Mouse (Mus musculus): ENCODE measurements around the gene Ehmt2. TPM values are rescaled to one million over a fixed set of nuclear protein-coding genes. Genes with fewer than 3 reads are reported as not detected.

Gene Ehmt2
- polyA plus RNA-seq (2015; fragmentation: Nextera tagmentation; extraction: Ambion mirVana), result 58.2 and 62.2 TPM in 2 replicates

DNA sequence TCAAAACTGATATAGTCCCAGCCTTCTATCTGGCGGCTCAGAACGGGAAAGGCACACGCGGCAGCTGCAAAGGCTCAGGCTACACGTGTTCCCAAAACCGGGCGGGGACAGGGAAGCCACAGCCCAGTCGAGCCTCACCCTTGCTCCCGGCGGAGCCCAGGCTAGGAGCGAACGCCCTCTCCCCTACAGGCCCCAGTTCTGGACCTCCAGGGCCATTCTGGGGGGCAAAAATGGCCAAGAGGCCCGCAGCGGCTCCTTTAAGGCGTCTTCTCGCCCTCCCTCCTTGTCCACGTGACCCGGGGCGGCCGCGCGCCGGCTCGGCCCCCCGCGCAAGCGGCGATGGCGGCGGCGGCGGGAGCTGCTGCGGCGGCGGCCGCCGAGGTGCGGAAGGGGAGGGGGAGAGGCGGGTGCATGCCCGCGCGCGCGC, at the start of gene Ehmt2, which contains the start of gene C2:
Gene Ehmt2 (plus strand): TSS at position 310 of the 427 bp plus-strand sequence.
Gene C2 (minus strand): TSS at position 106 of the 427 bp plus-strand sequence.
- under 1% methylated on average over 34 of the region's 44 CpGs for WGBS
- Histone ChIP-seq H3K27me3 (ENCODE audit: control insufficient read depth, insufficient read depth, low read depth, low read length) (no peaks in the 10 kb centered on the region), H3K9me3 (ENCODE audit: control insufficient read depth, low read length) (no peaks in the 10 kb centered on the region)

DNA sequence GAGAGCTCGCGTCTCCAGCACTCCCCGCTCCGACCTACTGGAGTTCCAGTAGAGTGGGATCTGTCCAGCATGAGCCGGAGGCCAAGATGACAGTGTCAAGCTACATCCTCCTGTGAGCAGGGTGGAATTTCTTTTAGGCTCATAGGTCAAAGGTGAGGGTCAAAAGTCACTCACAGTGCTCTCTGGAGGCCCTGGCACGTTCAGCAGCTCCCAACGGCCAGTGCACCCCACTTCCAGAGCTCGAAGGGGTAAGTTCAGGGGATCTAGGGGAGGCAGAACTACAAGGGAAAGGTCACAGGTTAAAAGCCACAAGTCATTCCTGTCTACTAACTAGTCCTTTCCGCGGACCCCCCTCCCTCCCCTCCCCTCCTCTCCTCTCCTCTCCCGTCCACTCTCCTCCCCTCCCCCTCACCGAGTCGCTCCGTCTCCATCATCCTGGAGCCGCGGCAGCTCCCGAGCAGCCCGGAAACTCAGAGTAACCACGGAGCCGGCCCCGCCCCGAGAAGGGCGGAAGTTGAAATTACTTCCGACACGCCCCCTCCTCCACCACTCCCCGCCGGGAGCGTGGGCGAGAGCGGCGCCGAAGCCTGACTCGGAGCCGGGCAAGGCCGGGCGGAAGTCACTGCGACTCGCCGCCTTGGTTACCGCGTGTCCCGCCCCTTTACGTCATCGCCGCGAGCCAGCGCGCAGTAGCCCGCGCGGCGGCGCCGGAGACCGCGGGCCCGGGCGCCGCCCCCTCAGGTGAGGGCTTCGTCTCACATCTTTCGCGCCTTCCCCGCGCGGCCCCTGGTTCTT, 48.4 kb upstream of the Ehmt2 start, which contains the start of the genes Skiv2l and Nelfe:
Gene Skiv2l (minus strand): TSS at position 489 of the 795 bp plus-strand sequence.
Gene Nelfe (plus strand): TSS at position 670 of the 795 bp plus-strand sequence.
- under 1% methylated on average over 61 of the region's 65 CpGs for WGBS
- peak within 1 kb of the TSS; percentile 82 for H3K4me3 ChIP-seq (ENCODE audit: low read length)
- H3K27me3 ChIP-seq (ENCODE audit: control insufficient read depth, insufficient read depth, low read depth, low read length), result no peaks in the 10 kb centered on the region
- peaks cover 13% of the 10 kb centered on the region for H3K4me1 ChIP-seq (replicated peaks; ENCODE audit: control insufficient read depth, insufficient read depth, low read length)
- no peaks in the 10 kb centered on the region for H3K9me3 ChIP-seq (ENCODE audit: control insufficient read depth, low read length)
- H3K27ac ChIP-seq (ENCODE audit: low read length), result peak within 1 kb of the TSS; percentile 15; the same call in 1 of the 2 replicates
- H3K4me2 ChIP-seq (ENCODE audit: low read depth, low read length), result peak within 1 kb of the TSS; percentile 87
- peak within 1 kb of the TSS; percentile 89 for H3K9ac ChIP-seq (ENCODE audit: low read length)
- peaks cover 27% of the 10 kb centered on the region for H3K36me3 ChIP-seq (ENCODE audit: control insufficient read depth, insufficient read depth, low read length)
- ATAC-seq (ENCODE audit: low read depth), result peak; percentile 99

More for the DNA sequence above, at the start of gene Ehmt2, which contains the start of gene C2:
- Histone ChIP-seq H3K9ac (ENCODE audit: low read length) (peak within 1 kb of the TSS; percentile 97), H3K36me3 (ENCODE audit: control insufficient read depth, insufficient read depth, low read length) (peaks cover 15% of the 10 kb centered on the region), H3K4me2 (ENCODE audit: low read depth, low read length) (peak within 1 kb of the TSS; percentile 72), H3K4me1 (replicated peaks; ENCODE audit: control insufficient read depth, insufficient read depth, low read length) (peaks cover 30% of the 10 kb centered on the region), H3K27ac (ENCODE audit: low read length) (peak within 1 kb of the TSS; percentile 99), H3K4me3 (ENCODE audit: low read length) (peak within 1 kb of the TSS; percentile 90)
- peak; percentile 69 for ATAC-seq (ENCODE audit: low read depth)

GRCm38 (mm10) chr17:34850517-34851125, 47.6 kb upstream of the Ehmt2 start:
- peak; percentile 18; the same call in 1 of the 2 replicates for ATAC-seq (ENCODE audit: low read depth)
- Histone ChIP-seq H3K36me3 (ENCODE audit: control insufficient read depth, insufficient read depth, low read length) (peaks cover 27% of the 10 kb centered on the region), H3K27ac (ENCODE audit: low read length) (peak overlapping the region; percentile 15; the same call in 1 of the 2 replicates)

GRCm38 (mm10) chr17:34853511-34853910, 44.8 kb upstream of the Ehmt2 start:
- Histone ChIP-seq H3K27ac (ENCODE audit: low read length) (no peak overlapping the region), H3K9ac (ENCODE audit: low read length) (no peak overlapping the region), H3K27me3 (ENCODE audit: control insufficient read depth, insufficient read depth, low read depth, low read length) (no peaks in the 10 kb centered on the region), H3K36me3 (ENCODE audit: control insufficient read depth, insufficient read depth, low read length) (peaks cover 24% of the 10 kb centered on the region), H3K4me2 (ENCODE audit: low read depth, low read length) (no peak overlapping the region), H3K4me1 (replicated peaks; ENCODE audit: control insufficient read depth, insufficient read depth, low read length) (peaks cover 13% of the 10 kb centered on the region), H3K9me3 (ENCODE audit: control insufficient read depth, low read length) (no peaks in the 10 kb centered on the region), H3K4me3 (ENCODE audit: low read length) (no peak overlapping the region)
- ATAC-seq (ENCODE audit: low read depth), result no peak
- WGBS, result 76% methylated on average over 8 of the region's 8 CpGs

More at GRCm38 (mm10) chr17:34850517-34851125, 47.6 kb upstream of the Ehmt2 start:
- Histone ChIP-seq H3K4me2 (ENCODE audit: low read depth, low read length) (peak overlapping the region; percentile 86), H3K4me3 (ENCODE audit: low read length) (peak overlapping the region; percentile 82), H3K4me1 (replicated peaks; ENCODE audit: control insufficient read depth, insufficient read depth, low read length) (peaks cover 13% of the 10 kb centered on the region), H3K27me3 (ENCODE audit: control insufficient read depth, insufficient read depth, low read depth, low read length) (no peaks in the 10 kb centered on the region), H3K9me3 (ENCODE audit: control insufficient read depth, low read length) (no peaks in the 10 kb centered on the region), H3K9ac (ENCODE audit: low read length) (peak overlapping the region; percentile 89)
- WGBS, result under 1% methylated on average over 25 of the region's 25 CpGs

- H3K4me1 ChIP-seq (replicated peaks; ENCODE audit: control insufficient read depth, insufficient read depth, low read length), result peaks cover 9% of the 10 kb centered on the region
- no peak overlapping the region for H3K9ac ChIP-seq (ENCODE audit: low read length)
- no peaks in the 10 kb centered on the region for H3K9me3 ChIP-seq (ENCODE audit: control insufficient read depth, low read length)
- no peaks in the 10 kb centered on the region for H3K27me3 ChIP-seq (ENCODE audit: control insufficient read depth, insufficient read depth, low read depth, low read length)
- 55% methylated on average over 3 of the region's 3 CpGs for WGBS
- no peak overlapping the region for H3K27ac ChIP-seq (ENCODE audit: low read length)
- peaks cover 24% of the 10 kb centered on the region for H3K36me3 ChIP-seq (ENCODE audit: control insufficient read depth, insufficient read depth, low read length)
- no peak overlapping the region for H3K4me2 ChIP-seq (ENCODE audit: low read depth, low read length)
- ATAC-seq (ENCODE audit: low read depth), result no peak
- H3K4me3 ChIP-seq (ENCODE audit: low read length), result no peak overlapping the region
Observed at GRCm38 (mm10) chr17:34854761-34855160, 43.5 kb upstream of the Ehmt2 start.

DNA sequence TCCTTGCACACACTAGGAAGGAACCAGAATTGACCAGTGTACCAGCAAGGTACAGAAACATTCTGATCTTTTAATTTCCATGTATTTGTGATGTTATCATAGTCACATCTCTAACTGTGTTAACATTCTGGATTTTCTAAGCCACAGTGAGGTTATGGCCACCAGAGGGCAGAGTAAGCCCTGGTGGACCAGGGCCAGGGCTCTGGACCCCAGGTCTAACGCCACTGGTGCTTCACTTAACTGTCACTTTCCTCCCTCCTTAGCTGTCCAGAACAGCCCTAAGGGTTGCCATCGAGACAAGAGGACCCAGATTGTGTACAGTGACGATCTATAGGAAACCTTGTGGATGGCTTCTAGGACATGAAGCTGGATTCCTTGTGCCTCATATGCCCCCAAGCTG, 42.4 kb upstream of the Ehmt2 start:
- no peak overlapping the region for H3K9ac ChIP-seq (ENCODE audit: low read length)
- H3K36me3 ChIP-seq (ENCODE audit: control insufficient read depth, insufficient read depth, low read length), result peaks cover 24% of the 10 kb centered on the region
- ATAC-seq (ENCODE audit: low read depth), result peak; percentile 46
- no peak overlapping the region for H3K4me2 ChIP-seq (ENCODE audit: low read depth, low read length)
- peaks cover 8% of the 10 kb centered on the region for H3K4me1 ChIP-seq (replicated peaks; ENCODE audit: control insufficient read depth, insufficient read depth, low read length)
- no peaks in the 10 kb centered on the region for H3K9me3 ChIP-seq (ENCODE audit: control insufficient read depth, low read length)
- 36% methylated on average over 3 of the region's 3 CpGs for WGBS
- H3K27ac ChIP-seq (ENCODE audit: low read length), result no peak overlapping the region
- no peak overlapping the region for H3K4me3 ChIP-seq (ENCODE audit: low read length)
- no peaks in the 10 kb centered on the region for H3K27me3 ChIP-seq (ENCODE audit: control insufficient read depth, insufficient read depth, low read depth, low read length)

DNA sequence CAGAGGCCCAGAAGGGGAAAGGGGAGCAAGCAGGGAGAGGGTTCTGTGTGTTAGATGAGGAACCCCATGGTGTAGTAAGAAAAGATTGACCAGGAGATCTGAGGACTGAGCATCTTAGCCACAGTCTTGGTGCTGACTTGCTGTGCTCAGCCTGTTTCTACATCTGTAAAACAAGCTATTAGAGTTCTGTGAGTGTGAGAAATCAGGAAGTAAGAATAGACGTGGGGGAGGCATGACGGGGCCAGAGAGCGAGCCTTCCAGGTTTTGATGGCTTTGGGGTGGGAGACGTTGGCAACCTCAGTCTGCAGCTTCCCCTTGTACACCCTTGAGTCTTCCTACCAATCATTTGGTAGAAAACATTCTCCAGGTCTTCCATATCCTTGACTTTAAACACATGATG, 39.6 kb upstream of the Ehmt2 start:
- Histone ChIP-seq H3K36me3 (ENCODE audit: control insufficient read depth, insufficient read depth, low read length) (peaks cover 18% of the 10 kb centered on the region), H3K27me3 (ENCODE audit: control insufficient read depth, insufficient read depth, low read depth, low read length) (no peaks in the 10 kb centered on the region), H3K4me1 (replicated peaks; ENCODE audit: control insufficient read depth, insufficient read depth, low read length) (no peaks in the 10 kb centered on the region), H3K4me3 (ENCODE audit: low read length) (no peak overlapping the region), H3K4me2 (ENCODE audit: low read depth, low read length) (no peak overlapping the region), H3K9me3 (ENCODE audit: control insufficient read depth, low read length) (no peaks in the 10 kb centered on the region), H3K27ac (ENCODE audit: low read length) (no peak overlapping the region), H3K9ac (ENCODE audit: low read length) (no peak overlapping the region)
- 74% methylated on average over 4 of the region's 4 CpGs for WGBS
- ATAC-seq (ENCODE audit: low read depth), result no peak

DNA sequence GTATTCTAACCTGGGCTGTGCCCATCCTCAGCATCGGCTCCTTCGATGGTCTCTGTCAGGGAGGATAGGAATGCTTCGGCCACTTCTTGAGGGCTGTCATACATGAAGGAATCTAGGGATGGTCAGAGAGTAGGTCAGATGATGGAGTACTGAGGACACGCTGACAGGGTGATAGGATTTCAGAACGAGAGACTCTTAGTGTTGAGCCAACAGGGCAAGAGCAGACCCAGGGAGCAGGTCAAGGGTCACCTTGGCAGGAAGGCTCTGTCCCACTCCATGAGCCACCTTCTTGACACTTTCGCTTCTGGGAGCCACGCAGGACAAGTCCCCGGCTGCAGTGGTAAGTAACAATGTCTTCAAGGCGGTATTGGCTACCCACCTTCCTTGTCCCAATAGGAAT, 37.8 kb upstream of the Ehmt2 start:
- ATAC-seq (ENCODE audit: low read depth), result no peak
- Histone ChIP-seq H3K27me3 (ENCODE audit: control insufficient read depth, insufficient read depth, low read depth, low read length) (no peaks in the 10 kb centered on the region), H3K27ac (ENCODE audit: low read length) (no peak overlapping the region), H3K9me3 (ENCODE audit: control insufficient read depth, low read length) (no peaks in the 10 kb centered on the region), H3K4me2 (ENCODE audit: low read depth, low read length) (no peak overlapping the region), H3K4me3 (ENCODE audit: low read length) (no peak overlapping the region), H3K4me1 (replicated peaks; ENCODE audit: control insufficient read depth, insufficient read depth, low read length) (no peaks in the 10 kb centered on the region), H3K9ac (ENCODE audit: low read length) (no peak overlapping the region), H3K36me3 (ENCODE audit: control insufficient read depth, insufficient read depth, low read length) (peaks cover 7% of the 10 kb centered on the region; the same call in 1 of the 2 replicates)
- 80% methylated on average over 9 of the region's 9 CpGs for WGBS
